ENCODE assay signal across 8 mouse cellular contexts in the genomic region with DNA sequence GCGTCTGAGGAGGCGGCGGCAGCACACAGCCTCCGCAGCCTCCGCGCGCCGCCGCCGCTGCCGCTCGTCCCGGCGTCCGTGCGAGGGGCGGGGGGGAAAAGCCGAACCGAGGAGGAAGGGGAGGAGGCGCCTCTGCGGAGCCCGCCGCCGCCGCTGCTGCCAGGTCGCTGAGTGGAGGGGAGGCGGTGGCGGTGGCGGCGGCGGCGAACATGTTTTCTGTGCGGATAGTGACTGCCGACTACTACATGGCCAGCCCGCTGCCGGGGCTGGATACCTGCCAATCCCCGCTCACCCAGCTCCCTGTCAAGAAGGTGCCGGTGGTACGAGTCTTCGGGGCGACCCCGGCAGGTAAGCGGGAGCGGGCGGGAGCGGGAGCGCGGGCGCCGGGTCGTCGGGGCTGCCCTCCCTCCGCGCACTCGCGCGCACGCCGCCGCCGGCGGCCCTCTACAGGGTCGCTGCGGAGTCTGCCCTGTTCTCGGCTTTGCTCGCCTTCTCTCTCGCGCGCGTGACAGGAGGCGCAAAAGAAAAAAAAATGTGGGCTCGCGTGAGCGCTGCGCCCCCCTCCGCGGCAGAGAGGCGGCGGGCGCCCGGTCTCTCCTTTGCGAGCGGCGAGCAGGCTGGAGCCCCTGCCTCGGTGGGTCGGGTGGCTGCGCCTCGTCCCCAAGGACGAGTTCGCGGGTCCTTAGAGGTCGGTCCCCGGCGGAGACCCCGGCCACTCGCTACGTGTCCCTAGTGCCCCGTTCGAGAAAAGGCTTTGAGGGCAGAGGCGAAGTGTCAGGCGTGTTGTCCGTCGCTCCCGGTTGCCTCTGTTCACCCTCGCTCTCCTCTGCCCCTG. TPM values are rescaled to one million over a fixed set of nuclear protein-coding genes. Genes with fewer than 3 reads are reported as not detected.
A peak's percentile ranks its signal among the peaks of the same experiment; 100 is the strongest.
DNase-seq lines count a peak whose midpoint lies in the region; ATAC-seq lines count a peak whose summit lies in the region.

No protein-coding gene starts in this region.

- H3K9ac ChIP-seq in hindbrain, embryonic 16.5 days (ENCODE audit: low read depth, low read length), result peak overlapping the region; percentile 98

- H3K9me3 ChIP-seq in hindbrain, embryonic 16.5 days (ENCODE audit: control insufficient read depth, low read length), result no peaks in the 10 kb centered on the region

- under 1% methylated on average over 76 of the region's 105 CpGs for WGBS in hindbrain, embryonic 16.5 days

- peak; percentile 54 for ATAC-seq in hindbrain, embryonic 16.5 days
- ATAC-seq in megakaryocyte, adult 5-6 weeks (ENCODE audit: poor library complexity, severe bottlenecking), result peak; percentile 50

- H3K4me2 ChIP-seq in hindbrain, embryonic 16.5 days (ENCODE audit: low read length), result peak overlapping the region; percentile 56

- peak overlapping the region; percentile 87 for H3K4me3 ChIP-seq in hindbrain, embryonic 16.5 days (ENCODE audit: low read length)

- H3K27me3 ChIP-seq in hindbrain, embryonic 16.5 days (replicated peaks; ENCODE audit: control insufficient read depth, insufficient read depth, low read length), result no peaks in the 10 kb centered on the region

- H3K36me3 ChIP-seq in hindbrain, embryonic 16.5 days (ENCODE audit: control insufficient read depth, insufficient read depth, low read length), result no peaks in the 10 kb centered on the region

- H3K4me1 ChIP-seq in hindbrain, embryonic 16.5 days (ENCODE audit: control insufficient read depth, insufficient read depth, low read depth, low read length), result peaks cover 3% of the 10 kb centered on the region

- DNase-seq in T-cell, adult 2 months (ENCODE audit: low spot score), result peak; percentile 87
- DNase-seq in cerebellum, postnatal 4 days (ENCODE audit: low spot score in 2 of 2), result peak; percentile 55 to 79
- DNase-seq in gastrocnemius, adult 18-20 months (ENCODE audit: low spot score), result peak; percentile 79
- peak; percentile 59 to 80 for DNase-seq in left cerebral cortex, adult 8-10 months (ENCODE audit: low spot score in 2 of 2)
- peak; percentile 65 to 75 for DNase-seq in right cerebral cortex, adult 2 months (ENCODE audit: low spot score in 2 of 2)
- peak; percentile 77 for DNase-seq in urinary bladder, postnatal 14 days (ENCODE audit: low spot score)

- H3K27ac ChIP-seq in hindbrain, embryonic 16.5 days (ENCODE audit: low read depth, low read length), result peak overlapping the region; percentile 100

RNA-seq across cellular contexts. Expression of a gene that starts 0.6 kb away (rescaled TPM):
- 10 to 100 TPM; 17.3 to 19.3 TPM for total RNA-seq in gastrocnemius, adult 18-20 months (2021)
- 32.2 and 32.8 TPM in 2 replicates for polyA plus RNA-seq in hindbrain, embryonic 16.5 days (2015; fragmentation: Nextera tagmentation; extraction: Ambion mirVana)
- 10 to 100 TPM; 28.4 to 37.3 (median 29.3) TPM for total RNA-seq in left cerebral cortex, adult 8-10 months (2022)
- total RNA-seq in megakaryocyte, adult 5-6 weeks (2015), result 24.0 and 28.4 TPM in 2 replicates
- total RNA-seq in megakaryocyte, adult 5-6 weeks (2017), result 17.3 and 20.8 TPM in 2 replicates

Comparison
In these comparisons a context has a peak if more than half of its experiments do, and no peak if none do; other contexts are left out.
1. Peak in every context shown above with its lines: DNase-seq, ATAC-seq, H3K4me3 ChIP-seq and H3K27ac ChIP-seq.